Mouse (Mus musculus): ENCODE measurements around the gene Asphd2.
A peak's percentile ranks its signal among the peaks of the same experiment; 100 is the strongest.
"Not testable (repeated sequence)": the region's sequence is repeated elsewhere in the genome, so short reads cannot be mapped to it uniquely, and the experiment has no call there.

Asphd2 gene

DNA sequence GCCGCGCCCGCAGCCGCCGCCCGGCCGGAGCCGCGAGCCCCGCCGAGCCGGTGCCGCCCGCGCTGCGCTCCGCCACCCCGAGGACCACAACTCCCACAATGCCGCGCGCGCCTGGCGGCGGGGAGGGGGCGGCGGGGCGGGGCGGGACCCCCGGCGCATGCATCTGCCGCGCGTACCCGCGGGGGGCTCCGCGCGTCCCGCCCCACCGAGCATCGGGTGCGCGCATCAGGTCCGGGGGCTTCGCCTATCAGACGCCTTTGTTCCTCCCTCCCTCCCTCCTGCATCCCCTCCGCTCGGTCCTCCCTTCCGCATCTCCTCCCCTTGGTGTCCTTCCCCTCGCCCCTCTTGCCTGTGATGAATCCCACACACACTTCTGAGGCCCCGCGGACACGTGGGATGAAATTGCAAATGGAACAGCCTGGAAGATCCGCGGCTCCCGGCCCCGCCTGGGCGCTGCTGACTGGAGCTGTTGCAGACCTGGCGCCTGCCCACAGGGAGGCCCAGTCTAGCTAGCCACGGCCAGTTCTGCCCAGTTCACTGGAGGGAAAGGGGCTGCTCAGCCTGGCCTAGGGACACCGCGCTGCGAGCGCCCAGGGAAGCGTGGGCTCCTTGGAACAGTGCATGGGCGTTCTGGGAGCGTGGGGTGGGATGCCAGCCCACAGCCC, at the start of gene Asphd2:
TSS of gene Asphd2 (minus strand) at position 88 of the 665 bp plus-strand sequence.
- peak; percentile 62 for DNase-seq (ENCODE audit: low spot score)

DNA sequence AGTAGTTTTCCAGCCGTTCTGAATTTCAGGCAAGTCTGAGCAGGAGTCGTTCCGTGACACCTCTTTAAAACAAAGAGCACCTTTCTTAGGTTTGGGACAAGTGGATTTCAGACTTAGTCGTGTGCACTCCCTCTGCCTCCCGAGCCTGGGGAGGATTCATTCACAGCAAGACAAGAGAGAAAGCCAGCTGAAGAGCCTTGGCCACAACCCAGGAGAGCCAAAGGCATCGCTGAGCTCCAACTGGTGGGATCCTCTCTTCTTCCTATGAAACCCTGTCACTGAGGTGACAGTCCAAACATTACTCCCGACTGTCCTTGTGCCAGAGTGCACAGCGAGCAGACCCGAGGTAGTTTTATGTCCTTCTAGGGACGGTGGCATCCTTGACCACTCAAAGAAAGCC, 43.9 kb upstream of the Asphd2 start:
- no peak for DNase-seq (ENCODE audit: low spot score)

DNA sequence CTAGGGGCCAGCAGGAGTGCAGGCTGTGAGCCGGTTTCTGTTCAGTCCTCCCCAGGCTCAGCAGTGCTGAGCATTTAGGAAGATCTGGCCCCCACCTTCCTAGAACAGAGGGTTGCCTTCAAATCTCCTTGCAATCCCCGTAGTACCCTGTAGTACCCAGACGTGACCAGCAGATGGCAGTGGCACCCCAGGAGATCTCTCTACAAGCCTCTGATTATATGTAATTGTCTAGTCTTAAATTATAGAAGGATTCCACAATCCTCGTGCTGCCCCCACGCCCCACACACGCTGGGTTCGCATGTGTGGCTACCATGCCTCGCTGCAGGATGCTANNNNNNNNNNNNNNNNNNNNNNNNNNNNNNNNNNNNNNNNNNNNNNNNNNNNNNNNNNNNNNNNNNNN, 38.3 kb upstream of the Asphd2 start:
- DNase-seq (ENCODE audit: low spot score), result peak; percentile 89

DNA sequence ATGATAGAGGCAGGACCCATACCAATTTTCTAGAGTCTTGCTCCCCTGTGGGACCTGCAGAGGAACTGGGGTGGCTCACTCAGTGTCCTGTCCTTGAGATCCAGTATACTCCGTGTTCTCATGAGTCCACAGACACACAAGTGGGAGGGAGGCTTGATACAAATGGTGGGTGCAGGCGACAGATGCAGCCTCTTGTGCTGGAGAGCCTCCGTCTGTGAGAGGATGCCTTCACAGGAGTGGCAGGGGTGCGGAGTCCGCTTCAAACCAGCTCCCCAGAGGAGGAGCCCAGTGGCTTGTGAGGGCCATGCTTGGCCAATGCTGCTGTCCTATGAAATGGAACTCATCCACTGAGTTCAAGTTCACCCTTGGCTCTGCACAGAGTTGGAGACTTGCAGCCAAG, 37.4 kb upstream of the Asphd2 start:
- DNase-seq (ENCODE audit: low spot score), result no peak

DNA sequence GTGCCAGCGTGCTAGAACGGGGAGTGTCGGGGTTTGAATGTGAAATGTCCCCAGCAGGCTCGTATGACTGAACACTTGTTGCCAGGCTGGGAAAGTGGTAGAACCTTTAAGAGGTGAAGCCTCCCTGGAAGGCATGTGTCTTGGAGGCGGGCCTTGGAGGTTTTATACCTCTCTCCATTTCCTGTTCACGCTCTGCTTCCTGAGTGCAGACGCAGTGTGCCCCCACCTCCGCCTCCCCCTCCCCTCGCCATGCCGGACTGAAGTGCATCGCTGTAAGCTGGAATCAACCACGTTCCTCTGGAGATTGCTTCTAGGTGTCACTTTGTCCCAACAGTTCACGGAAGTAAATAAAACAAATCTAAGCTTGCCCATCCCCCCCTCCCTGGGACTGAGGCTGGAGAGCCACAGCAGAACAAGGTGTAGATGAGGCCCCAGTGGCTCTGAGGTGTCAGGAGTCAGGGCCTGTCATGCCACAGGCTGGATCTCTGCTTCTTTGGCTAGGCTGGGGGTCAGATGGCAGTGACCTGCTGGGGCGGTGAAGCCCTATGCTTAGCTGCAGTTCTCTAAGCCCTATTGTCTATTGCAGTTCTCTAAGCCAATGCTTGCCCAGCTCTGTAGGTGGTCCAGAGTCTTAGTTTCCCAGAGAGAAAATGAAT, 36.6 kb upstream of the Asphd2 start:
- no peak for DNase-seq (ENCODE audit: low spot score)

DNA sequence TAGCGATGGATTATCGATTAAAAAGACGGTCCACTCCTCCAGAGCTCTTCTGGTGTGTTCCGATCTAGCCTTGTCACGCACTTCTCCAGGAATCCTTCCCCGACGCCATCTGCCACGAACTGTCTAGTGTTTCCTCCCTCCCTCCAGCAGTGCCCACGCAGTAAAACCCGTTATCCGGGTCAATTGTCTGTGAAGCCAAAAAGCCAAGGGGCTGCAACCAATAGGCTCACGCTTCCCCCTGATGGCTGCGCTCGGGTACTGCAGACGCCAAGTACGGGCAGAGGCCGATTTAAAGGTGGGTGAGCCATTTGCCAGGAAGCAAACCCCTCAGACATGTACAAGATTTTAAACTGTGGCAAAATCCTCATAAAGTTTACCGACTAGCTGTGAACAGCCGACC, 34.3 kb upstream of the Asphd2 start:
- peak; percentile 81 for DNase-seq (ENCODE audit: low spot score)

DNA sequence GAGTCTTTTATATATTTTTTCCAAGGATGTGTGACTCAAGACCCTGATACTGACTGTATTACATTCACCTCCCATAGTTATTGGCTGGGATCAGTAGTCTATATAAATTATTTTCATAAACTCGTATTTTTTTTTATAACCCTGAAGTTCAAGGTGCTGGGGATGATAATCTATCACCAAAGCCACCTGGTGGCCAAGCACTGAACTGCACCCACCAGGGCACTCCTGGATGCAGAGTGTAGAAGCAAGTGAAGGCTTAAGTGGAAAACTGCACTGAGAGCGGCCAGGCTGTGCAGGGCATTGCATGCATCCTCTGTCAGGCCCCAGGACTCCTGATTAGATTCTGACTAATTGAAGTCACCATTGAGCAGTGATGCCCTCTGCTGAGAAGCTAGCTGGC, 32.6 kb upstream of the Asphd2 start:
- peak; percentile 89 for DNase-seq (ENCODE audit: low spot score)

DNA sequence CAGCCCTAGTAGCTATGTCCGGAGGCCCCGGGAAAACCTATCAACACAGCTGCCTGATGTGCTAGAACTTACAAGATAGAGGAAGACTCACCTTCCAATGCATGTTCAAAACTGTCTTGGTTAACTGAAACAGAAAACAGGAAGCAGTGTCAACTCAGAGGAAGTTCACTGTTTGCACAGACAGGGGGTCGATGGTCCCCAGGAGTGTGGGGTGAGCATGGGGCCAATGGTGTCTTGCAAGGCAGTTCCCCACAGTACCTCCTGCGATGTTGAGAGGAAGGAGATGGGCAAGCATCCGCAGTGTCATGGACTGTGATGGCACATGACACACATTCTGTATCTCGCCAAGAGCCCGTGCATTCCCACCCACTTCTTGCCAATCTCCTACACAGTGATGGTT, 32.0 kb upstream of the Asphd2 start:
- DNase-seq (ENCODE audit: low spot score), result no peak

DNA sequence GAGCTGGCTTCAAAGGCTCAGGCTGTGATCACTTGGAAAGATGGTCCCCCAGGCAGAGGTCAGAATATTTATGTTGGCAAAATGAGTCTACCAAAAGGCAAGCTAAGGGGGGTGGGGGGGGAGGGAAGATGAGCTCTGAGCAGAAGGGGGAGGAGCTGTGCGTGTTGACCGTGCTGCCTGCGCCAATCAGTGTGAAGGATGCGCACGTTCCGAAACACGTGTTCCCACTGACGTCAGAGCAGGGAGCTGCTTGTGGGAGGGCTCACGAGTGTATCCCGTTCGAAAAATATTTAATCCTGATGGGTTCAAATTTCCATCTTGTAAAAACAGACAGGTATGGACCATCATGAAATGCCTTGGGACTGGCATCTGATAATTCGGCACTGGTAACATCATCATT, 24.9 kb upstream of the Asphd2 start:
- DNase-seq (ENCODE audit: low spot score), result no peak

DNA sequence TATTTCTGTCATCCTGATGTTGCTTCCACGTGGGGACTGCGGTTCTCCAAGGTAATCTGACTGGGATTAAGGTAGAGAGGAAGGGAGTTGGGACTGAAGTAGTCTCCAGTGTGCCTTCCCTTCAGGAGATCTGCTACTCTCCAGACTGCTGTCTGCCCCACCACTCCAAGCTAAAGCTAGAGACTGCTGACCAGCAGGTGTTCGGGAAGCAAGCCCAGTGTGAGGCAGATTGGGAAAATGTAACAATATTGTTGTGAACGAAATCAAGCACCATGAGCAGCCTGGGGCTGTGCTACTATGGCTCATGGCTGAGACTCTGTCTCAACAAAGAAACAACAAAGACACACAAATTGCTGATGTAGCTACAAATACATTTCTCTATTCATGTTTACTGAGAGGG, 23.4 kb upstream of the Asphd2 start:
- DNase-seq (ENCODE audit: low spot score), result no peak

DNA sequence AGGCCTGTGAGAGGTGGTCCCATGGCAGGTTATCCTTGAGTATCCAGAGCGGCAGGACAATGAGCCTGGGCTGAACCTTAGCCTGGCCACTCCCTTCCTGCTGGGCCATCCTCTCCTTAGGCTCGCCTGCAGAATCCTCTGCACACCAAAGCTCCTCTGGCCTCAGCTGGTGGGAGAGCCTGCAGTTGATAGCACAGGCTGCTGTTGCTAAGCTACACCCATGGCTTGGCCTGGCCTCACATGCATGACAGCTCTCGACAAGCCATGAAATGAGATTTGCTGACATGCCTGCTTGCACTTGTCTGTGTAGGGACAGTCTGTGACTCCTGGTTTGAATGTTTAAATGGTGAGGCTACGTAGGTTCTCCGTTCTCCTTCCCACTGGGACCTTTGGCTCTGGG, 22.0 kb upstream of the Asphd2 start:
- no peak for DNase-seq (ENCODE audit: low spot score)

DNA sequence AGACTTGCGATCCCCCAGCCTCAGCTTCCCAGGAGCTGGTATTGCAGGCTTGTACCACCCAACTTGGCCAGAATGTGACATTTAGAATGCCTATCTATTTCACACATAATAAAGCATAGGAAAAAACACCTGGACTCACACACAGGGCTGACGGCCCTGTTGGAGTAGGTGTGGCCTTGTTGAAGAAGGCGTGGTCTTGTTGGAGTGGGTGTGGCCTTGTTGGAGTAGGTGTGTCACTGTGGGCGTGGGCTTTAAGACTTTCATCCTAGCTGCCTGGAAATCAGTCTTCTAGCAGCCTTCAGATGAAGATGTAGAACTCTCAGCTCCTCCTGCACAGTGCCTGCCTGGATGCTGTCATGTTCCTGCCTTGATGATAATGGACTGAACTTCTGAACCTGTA, 18.1 kb upstream of the Asphd2 start:
- not testable (repeated sequence) for DNase-seq (ENCODE audit: low spot score)

DNA sequence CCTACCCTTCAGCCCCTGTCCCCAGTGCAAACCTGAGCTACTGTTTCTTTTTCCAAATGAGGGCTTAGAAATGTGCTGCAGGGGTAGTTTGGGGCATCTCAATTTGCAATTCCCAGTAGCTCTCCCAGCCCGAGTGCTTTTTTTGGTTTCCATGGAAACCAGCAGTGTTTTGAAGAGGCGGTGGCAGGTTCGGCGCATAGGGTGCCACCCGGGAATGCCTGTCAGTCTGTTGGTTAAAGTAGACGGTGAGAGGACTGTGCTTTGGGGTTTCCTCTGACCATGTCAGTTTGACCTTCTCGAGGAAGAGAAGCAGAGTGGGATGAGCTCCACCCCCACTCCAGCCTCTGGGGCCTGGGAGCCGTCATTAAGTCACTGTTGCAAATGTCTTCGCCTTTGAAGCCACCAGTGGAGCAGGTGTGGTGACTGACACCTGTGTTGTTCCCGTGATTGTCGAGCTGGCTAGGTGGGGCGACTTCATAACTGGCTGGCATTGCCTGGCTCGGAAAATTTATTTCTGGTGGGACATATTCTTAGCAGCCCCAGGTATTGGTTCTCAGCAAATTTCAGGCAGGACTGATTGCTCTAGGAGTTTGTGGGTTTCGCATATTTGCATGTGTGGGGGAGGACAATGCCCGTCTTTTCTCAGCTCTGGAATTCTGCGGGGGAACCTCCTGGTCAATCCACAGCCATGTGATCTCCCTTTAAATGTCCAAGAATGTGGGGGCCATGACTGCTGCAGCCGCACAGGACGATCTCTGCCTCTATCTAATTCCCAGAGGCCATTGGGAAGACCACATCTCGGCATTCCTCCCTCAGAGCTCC, 17.1 kb upstream of the Asphd2 start:
- no peak for DNase-seq (ENCODE audit: low spot score)

DNA sequence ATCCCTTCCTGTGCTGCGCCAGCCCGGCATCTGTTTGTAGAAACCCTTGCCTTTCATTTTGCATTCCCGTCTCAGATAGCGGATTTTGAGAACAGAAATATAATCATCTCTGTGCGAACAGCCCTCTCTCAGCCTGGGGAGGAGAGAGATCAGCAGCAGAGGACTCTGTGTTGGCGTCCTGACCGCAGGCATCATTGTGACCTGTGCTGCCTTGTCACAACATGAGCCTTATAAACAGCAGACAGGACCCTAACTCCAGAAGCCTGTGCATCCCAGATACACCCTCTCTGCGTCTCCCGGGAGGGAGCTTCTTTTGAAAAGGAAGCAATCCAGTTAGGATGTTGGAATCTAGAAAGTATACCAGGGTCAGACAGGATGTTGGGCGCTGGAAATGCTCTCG, 16.4 kb upstream of the Asphd2 start:
- DNase-seq (ENCODE audit: low spot score), result no peak

DNA sequence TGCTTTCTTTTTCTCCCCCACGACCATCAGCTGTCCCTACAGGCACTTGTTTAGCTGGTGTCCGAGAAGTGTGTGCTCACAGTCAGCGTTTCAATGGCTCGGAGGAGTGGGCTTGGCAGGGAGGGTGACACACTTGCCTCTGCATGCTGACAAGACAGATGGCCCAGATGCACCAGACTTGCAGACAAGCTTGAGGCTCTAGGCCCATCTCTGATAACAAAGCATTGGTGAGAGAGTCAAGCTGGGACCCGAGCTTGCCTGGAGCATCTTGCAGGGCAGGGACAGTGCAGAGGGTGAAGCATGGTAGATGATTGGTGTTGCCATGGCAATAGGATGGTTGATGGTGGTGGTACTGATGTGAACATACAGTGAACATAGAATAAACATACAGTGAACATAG, 14.6 kb upstream of the Asphd2 start:
- DNase-seq (ENCODE audit: low spot score), result no peak

DNA sequence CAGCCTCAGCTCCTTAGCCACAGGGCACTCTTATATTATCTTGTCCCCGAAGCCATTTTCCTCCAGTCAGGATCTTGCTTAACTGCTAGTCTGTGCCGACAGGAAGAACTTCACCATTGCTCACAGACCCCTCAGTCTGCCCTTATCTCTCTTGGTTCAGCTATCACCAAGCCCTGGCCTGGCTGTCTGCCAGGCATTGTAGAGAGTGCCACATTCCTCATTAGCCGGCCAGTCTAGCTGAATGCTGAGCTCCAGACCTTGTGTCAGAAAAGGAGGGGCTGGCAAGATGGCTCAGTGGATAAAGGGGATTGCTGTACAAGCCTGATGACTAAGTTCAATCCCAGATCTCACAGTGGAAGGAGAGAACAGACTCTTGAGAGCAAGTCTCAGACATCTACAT, 11.4 kb upstream of the Asphd2 start:
- no peak for DNase-seq (ENCODE audit: low spot score)

DNA sequence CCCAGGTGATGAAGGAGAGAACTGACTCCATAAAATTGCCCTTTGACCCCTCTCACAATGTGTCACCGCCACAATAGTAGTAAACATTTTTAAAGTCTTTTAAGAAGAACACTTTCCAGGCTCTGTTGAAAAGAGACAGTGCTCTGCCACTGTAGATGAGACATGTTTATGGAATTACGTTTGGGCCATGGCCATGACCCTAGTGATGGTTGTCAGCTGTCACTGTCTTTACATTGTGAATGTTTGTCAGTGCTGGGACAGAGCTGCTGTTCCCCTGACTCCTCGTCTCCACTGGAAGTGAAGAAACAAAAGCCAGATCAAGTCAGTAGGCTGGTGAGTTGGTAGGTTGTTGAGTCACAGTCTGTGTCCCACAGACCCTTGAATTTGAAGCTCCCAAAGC, 7.8 kb upstream of the Asphd2 start:
- no peak for DNase-seq (ENCODE audit: low spot score)

DNA sequence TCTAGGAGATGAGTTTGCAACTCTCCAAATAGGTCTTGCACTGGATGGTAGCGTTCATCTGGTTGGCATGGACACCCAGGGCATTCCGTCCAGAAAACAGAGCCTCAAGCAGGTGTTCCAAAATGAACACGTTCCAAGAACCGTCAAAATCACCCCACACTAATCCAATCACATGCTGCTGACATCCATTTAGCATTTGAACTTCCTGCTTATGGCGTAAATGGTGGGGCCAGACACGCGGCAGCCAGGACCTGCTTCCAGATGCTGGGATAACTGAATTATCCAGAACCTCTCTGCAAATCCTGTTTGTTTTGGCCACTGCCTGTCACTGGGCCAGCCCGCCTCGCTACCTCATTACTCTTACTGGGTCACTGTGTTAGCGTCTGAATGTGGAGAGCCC, 4.6 kb upstream of the Asphd2 start:
- no peak for DNase-seq (ENCODE audit: low spot score)

DNA sequence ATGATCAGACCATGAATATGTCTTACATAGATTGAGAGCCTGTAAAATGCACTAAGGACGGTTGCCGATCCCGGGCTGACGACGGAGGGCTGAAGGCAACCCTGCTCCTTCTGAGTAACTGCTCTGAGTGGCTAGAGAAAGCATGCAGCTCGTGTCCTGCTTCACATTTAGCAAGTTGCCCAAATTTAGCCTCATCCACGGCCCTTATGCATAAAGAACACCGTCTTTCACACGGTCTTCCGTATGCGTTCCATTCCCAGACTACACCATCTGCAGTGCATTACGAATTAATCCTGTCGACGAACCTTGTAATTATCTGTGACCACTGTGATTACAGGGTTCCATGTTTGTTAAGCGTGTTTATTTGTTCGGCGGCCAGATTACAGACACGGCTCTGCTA, 1.4 kb upstream of the Asphd2 start:
- DNase-seq (ENCODE audit: low spot score), result no peak

DNA sequence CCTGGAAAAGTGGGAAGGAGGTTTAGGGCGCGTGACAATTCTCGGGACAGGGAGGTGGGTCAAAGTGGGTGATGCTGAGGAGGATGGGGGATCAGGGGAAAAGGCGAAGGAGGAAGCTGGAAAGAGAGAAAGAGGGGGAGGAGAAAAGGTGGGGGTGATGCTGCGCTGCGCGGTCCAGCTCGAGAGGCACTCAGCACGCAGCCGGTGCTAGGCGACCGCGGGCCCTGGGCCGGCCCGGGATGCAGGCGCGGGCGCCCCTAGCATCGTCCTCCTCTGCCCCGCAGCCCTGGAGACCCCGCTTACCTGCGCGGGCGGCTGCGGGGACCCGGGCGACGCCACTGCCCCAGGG, 277 bp downstream of the Asphd2 start:
- DNase-seq (ENCODE audit: low spot score), result no peak

DNA sequence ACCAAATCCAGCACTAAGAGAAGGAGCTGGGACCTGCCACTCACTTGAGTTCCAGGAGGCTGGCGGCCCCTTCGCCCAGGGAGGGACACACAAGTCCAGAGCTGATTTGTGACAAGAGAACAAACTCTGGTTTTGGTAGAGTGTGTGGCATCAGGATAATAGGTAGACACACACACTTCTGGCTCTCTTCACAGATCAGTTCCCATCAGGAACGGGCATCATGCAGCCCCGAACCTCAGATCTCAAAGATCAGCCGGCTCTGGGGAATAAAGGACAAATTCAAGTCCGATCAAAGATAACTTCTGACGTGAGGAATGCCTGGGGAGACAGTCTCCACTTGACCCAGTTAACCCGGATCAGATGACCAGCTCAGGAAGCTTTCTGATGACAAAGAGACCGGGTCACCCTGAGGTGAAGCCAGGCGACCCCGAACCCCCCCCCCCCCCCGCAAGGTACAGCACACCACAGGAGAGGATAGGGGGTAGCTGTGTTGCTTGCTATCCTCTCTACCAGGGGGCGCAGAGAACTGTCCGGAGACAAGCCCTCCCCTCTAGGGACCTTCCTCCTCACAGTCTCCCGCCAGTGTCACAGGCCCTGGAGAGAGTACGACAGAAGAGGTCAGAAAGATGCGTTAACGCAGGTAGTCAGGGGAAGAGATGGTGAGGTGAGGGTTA, 788 bp downstream of the Asphd2 start:
- DNase-seq (ENCODE audit: low spot score), result no peak

DNA sequence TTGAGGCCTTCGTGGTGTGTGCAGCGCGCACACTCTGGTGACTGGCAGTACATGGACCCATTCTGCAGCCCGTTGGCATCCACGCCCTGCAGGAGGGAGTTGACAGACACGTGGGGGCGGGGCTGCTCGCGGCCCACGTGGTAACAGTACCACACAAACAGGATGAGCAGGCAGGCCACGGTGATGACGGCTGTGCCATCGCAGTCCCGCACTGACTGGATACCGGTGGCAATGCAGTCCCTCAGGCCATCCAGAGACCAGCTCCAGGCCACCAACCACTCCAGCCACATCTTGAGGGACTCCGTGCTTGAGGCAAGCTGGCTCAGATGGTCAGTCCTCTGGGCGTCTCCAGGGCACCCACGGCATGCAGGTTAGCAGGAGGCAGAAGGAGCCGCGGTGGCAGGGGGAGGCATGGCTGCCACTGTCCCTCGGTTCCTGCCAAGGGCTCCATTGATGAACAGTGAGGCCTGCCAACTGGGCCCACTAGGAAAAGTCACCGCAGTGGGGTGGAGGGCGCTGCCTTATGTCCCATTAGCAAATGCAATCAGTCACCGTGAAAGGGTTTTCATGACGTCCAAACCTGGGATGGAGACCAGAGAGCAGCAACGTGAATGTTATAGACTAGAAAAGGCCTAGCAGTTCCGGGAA, 2.9 kb downstream of the Asphd2 start:
- DNase-seq (ENCODE audit: low spot score), result no peak
